Mouse (Mus musculus) embryo, embryonic 11.5 days (tissue): ENCODE measurements at regions not wholly inside any gene's neighbourhood (a gene's known extent, or its start where the extent isn't known, plus 50 kb on each side); places are given as distances from the start of the nearest gene placed in this dataset.

Source experiments
- DNase-seq: peaks from one replicate; pipeline ENCODE4 v3.0.0-alpha.2; 2012; ENCODE audit warnings: low read depth, low spot score

DNA sequence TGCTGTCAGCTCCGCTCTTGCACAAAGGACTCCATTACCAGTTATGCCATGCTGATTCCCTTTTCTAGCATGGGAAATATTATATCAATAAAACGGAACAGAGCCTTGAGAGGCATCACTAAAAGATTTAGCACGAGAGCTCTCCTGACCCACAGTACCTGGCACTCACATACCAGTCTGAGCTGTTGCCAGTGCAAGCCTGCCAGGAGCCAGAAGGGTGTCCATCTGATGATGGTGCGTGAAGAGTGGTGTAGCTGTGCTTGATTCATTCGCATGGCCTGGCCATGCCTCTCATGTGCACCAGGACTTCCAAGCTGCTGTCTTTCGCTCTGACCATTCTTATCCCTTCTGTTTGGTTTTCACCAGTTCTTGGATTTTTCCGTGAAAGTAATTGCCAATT lies 102.3 kb upstream of the Irx4 start:
- DNase-seq = no peak

DNA sequence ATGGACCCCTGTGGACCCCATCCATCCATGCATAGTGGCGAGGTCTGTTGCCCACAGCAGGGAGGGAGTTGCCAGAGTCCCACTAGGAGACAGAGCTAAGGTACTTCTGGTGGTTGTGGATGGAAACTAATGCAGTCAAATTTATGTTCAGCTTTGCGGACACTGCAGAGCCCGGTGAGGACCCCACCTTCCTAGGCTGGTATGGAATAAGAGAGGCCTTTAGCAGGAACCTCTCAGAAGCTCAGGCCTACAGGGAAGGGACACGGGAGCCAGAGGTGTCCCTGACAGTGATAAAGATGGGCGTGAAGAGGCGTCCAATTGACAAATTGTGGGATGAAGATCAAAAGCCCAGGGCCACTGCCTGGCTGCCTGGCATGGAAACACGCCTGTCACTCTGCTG lies 100.8 kb upstream of the Irx4 start:
- DNase-seq = no peak

DNA sequence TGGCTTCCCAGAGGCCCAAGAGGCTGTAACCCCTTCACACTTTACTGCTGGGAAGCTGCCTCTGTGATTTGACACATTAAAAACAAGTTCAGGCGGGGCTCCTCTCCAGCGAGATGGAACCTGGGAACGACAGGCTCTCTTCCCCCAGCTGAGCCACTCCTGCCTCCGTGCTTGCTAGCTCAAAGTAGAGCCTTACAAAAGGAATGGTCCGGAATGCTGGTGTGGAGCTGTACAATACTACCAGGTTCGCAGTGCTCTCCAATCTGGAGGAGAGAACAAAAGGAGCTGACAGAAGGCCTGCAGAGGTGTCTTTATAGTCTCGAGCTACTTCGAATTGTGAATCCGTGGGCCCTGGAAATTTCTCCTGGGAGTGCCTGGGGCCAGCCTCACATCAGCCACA lies 100.4 kb upstream of the Irx4 start:
- no peak for DNase-seq

DNA sequence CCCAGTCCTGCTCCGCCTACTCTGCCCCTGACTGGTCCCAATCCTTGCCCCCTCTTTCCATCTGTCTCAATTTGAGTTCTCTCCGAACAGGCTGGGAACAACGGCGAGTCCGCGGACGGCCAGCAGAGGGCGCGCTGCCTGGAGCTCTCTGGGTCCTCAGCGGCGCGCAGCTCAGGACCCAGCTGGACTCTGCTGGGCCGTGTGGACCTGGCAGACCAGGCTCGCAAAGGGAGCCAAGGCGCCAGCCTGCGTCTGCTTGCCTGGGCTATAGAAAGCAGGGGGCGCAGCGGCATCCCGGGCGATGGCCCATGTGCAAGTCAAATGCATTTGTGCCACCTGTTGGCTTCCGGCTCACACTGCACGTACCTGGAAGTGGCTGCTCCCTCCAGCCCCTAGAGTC lies 100.0 kb upstream of the Irx4 start:
- peak; percentile 72 for DNase-seq

DNA sequence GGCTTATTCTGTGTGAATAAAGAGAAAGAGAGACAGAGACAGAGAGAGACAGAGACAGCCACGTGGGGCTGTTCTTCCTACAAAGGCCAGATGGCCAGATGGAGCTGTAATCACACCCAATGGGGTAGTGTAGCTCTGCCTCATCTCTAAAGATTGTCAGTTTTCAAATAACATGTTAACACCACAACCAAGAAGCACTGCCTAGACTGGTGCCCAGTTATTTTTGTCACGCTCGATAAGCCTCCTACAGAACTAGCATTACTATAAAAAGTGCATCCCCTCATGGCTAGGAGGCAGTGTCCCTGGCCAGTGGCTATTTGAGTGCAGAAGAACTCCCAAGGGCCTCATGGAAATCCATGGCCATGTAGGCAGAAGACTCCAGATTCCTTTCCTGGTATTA lies 90.0 kb upstream of the Irx4 start:
- no peak for DNase-seq

DNA sequence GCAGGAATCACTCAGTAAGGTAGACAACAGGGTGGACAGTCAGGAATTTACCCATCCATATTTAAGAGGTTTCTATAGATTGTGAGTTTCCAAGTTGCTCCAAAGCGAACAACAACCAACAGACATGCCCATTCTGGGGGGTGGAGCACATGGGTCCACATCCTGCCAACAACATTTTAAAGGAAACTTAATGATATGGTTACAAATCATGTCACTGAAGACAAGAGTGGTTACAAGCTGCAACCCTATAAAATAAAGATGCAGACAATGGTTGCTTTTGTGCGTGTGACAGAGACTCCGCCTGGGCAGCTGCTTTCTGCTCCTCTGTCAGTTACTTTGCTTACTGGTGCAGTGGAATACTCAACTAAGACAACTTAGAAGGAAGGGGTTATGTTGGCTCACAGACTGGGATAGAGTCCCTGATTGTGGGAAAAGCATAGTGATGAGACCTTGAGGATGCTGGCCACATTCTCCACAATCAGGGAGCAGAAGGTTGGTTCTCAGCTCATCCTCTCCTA lies 52.3 kb upstream of the Irx4 start:
- no peak for DNase-seq
